Mouse (Mus musculus) thymus, postnatal 4 days (tissue): Measurements from ENCODE around the gene Vdac2.
A peak's percentile ranks its signal among the peaks of the same experiment; 100 is the strongest.

Experiments used
- DNase-seq: peaks from one replicate; pipeline ENCODE4 v3.0.0; 2021

The Vdac2 gene

GRCm38 (mm10) chr14:21853456-21854109, 28.5 kb downstream of the Vdac2 start:
- peak; percentile 90 for DNase-seq

GRCm38 (mm10) chr14:21854271-21854670, 29.2 kb downstream of the Vdac2 start:
- DNase-seq, result no peak

GRCm38 (mm10) chr14:21855961-21856360, 30.9 kb downstream of the Vdac2 start:
- DNase-seq, result no peak

- DNase-seq, result no peak
Measured at GRCm38 (mm10) chr14:21856886-21857285, 31.8 kb downstream of the Vdac2 start.

- no peak for DNase-seq
Measured at GRCm38 (mm10) chr14:21866291-21866690, 41.3 kb downstream of the Vdac2 start.

GRCm38 (mm10) chr14:21866816-21867215, 41.8 kb downstream of the Vdac2 start:
- DNase-seq, result no peak

GRCm38 (mm10) chr14:21890430-21890829, 65.4 kb downstream of the Vdac2 start:
- DNase-seq, result no peak

- no peak for DNase-seq
Measured at GRCm38 (mm10) chr14:21891581-21892340, 66.7 kb downstream of the Vdac2 start.

GRCm38 (mm10) chr14:21892341-21892659, 67.3 kb downstream of the Vdac2 start:
- DNase-seq, result no peak
